Mouse (Mus musculus) kidney, adult 9 months (tissue): ENCODE data around the gene Olfr550.
"Not testable (repeated sequence)": the region's sequence is repeated elsewhere in the genome, so short reads cannot be mapped to it uniquely, and the experiment has no call there.

Source experiments
- DNase-seq: peaks from one replicate; pipeline ENCODE4 v3.0.0; 2022

Gene Olfr550

DNA sequence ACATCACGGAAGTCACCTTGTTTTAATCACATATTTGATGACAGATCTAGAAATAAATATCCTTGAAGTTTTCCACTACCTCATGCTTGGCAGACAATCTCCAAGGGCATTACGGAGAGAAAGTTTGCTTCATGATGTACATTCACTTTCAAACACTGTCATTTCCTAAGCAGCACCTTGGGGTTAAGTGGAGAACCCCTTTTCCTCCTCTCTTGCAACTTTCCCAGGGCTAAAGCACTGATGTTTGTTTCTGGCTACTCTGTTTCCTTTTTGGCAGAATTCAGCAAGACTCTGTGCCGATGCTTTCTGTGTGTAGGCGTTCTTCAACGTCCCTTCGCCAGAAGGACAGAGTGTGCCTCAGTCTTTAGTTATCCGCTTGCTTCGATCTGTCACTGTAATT lies at the start of gene Olfr550:
Gene Olfr550, plus strand, starts transcription at position 301 of the 400 bp plus-strand sequence.
- DNase-seq, result no peak

DNA sequence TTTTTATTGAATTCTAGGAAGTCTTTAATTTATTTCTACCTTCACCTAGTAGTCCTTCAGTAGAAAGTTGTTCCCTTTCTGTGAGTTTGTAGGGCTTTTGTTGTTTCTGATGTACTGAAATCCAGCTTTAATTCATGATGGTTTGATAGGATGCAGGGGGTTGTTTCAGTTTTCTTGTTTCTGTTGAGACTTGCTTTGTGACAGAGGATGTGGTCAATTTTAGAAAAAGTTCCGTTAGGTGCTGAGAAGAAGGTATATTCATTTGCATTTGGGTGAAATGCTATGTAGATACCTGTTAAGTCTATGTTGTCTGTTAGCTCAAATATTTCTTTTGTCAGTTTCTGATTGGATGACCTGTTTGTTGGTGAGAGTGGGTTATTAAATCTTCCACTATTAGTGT lies 42.2 kb upstream of the Olfr550 start:
- no peak for DNase-seq

DNA sequence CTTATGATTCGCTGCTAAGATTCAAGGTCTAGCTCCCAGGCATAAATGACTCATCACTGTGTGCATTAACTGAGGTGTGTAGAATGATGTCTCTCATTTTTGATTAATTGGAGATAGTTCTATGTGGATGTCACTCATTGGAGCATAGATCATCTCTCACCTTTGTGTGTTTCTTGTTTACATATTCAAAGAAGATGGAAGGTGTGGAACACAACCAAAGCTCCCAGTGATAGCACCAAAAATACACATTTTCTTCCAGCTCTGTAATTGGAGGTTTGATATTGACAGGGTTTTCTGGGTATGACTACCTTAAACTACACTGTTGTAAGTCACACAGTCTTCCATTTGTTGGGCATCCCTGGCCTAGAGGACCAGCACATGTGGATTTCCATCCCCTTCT lies 36.8 kb upstream of the Olfr550 start, which contains the start of gene Olfr547:
Gene Olfr547, plus strand, starts transcription at position 301 of the 400 bp plus-strand sequence.
- no peak for DNase-seq

DNA sequence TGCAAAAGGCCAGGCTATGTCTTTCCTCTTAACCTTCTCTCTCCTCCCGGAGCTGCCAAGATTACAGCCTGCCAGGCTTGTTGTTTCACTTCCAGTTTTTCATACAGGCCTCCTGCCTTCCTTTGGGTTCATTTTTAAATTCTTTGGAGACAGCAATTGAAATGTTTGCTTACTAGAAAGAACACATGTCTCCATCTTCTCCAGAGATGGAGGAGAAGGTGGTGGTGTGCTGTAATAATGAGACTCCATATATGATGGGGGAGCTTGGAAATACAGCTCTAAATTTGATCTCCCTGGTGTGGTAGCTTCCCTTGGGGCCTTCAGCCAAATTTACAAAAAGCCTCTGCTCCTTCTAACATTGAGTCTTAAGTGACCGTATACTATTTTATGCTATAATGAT lies 30.6 kb upstream of the Olfr550 start, which contains the start of gene Olfr548-ps1:
Gene Olfr548-ps1, plus strand, starts transcription at position 301 of the 400 bp plus-strand sequence.
- no peak for DNase-seq

DNA sequence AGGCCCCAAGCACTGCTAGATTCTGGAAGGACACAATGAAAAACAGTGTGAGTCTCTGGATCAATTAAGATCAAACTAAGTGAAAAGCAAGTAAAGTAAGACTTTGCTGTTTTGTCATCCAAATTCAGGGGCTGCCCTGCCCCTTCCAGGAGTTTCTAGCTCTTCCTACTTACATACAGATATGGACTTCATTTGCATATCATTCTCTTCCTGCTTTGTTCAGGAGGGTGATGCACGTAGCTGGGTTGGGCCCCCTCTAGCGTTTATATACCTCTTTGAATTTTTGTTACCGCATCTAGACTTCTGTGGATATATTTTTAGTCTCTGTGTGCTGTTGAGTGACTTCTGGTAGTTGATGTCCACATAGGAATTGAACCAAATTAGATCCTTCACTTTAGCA lies 30.0 kb upstream of the Olfr550 start:
- no peak for DNase-seq

DNA sequence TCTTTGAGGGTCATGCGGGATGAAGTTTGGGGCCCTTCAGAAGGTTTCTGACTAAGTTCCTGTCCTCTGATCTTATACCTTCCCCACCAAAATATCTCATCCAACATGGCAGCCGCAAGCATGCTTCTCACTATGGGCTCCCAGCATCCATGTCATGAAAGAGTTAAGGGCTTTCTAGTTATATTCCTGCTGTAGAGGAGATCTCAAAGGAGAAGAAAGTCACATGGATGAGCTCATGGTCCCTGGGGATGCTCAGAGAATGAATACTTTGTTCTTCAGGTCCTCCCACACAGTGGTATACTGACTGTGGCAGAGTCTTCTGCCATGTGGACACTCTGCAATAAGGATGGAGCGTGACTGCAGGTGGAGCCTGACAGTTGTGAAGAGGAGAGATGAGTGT lies 21.7 kb upstream of the Olfr550 start, which contains the start of gene Olfr549:
Gene Olfr549, plus strand, starts transcription at position 301 of the 400 bp plus-strand sequence.
- no peak for DNase-seq

DNA sequence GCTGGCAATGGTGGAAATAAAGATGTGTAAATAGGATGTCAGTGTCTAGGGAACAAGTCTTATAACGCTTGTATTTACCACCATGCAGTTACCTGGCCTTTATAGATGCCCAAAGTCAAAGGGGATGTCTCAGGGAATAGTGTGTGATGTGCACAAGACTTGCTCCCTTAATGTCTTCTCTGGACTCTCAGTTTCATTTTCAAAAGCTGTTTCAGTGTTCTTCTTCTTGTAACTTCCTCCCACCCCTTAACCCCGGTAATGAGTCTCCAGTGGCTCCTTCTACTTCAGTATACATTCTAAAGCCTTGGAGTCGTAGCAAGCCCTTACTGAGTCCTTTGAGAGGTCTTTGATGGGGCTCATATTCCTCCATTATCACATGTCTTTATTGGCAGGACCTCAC lies 18.0 kb upstream of the Olfr550 start:
- DNase-seq, result no peak

DNA sequence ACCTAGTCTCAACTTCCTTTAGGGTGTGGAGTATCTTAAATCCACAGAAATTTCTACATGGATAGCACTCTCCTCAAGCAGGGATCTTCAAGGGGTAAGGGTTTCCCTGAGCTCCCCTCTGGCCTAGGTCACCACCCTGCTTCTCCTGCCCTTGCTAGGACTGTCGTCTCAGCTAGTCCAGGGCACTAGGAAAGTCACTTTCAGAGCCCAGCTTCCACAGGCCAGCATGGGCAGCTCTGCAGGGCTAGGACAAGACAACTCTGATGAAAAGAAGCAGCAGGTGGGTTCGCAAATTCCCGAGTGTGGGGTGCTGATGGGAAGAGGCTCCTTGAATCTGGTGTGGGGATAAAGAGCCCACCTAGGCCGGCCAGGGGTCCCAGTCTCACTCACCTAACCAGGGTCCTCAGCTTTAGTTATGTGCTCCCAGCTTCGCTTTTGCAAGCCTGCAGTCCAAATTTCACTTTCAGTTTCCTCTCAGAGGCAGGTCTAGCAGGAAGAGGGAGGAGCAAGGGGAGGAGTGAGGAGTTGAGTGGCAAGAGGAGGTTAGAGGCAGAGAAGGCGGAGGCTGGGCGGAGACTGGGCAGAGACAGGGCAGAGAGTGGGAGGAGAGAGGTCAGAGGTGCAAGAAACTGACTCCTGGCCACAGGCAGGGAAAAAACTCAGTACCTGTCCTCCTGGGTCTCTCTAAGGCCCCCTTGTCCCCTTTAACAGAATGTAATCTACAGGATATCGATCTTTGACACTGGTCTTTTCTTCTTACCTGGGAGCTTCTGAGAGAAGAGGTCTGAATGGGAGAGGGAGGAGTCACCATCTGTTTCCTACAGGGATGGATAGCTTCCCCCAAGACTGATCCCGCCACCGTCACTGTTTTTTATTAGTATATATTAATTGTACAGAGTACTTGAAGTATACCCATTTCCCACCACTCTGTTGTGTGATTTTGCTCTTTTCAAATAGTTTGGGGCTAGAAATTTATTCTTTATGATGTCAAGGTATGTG lies 5.9 kb upstream of the Olfr550 start, which contains the start of gene Trim21:
Gene Trim21, minus strand, starts transcription at position 488 of the 999 bp plus-strand sequence.
- peak; percentile 96 for DNase-seq

DNA sequence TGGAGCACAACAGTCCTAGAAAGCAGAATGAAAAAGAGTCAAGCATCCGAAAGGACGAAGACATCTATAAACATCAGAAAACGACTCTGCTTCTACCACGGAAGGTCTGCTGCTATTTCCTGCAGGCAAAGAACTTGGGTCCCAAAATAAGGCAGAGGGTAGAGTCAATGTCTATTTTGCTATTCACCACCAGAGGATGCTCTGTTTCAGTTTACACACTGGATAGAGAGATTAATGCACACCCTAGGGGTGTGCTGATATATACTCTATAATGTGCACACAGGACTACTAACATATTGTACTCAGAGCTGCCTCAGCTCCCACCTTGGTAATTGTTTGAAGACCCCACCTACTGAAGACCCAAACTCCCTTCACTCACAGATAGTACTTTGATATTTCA lies 5.0 kb upstream of the Olfr550 start:
- DNase-seq, result no peak

DNA sequence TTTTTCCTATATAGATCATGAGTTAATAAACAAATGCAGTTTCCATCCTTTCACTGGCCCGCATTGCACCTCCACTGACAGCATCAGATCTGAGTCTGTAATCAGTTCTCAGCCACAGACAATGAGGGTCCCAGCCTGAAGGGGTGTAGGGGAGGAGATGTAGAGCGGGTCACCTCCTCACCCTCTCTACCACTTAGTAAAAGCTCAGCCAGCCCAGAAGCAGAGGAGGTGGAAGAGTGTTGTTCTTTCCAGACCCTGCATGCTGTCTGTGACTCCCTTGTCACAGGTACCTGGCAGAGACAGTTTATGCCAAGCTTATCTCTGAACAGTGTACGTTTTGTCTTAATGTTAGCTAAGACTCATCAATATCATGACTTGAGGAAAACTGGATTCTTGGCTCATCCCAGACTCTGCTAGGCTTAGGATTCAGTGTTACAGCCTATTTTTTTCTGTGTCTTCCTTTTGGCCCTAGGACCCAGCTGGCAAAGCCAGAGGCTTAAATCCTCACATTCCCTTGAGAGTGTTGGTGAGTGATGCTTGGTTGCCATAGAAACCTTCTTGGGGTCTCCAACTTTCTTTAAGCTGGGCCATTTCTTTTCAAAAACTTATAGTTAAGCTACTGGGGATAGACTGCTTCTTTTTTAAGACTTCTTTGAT lies 2.1 kb downstream of the Olfr550 start:
- no peak for DNase-seq

DNA sequence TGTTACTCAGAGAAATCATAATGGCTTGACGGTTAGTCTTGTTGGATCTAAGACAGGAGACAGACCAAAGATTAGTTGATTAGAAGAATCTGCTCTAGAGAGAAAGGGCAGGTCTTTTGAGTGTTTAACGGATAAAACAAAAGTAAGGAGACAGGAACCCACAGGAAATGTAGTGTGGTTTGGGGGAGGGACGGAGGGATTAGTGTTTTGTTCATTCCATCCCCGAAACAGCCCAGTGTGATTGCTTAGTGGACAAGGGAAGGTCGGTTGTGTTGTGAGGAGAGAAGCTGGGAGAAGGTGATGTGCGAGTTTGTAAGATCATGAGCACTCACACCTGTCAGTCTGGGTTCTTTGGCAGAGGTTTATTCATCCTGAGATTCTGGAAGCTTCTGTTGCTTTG lies 4.8 kb downstream of the Olfr550 start:
- DNase-seq, result no peak

DNA sequence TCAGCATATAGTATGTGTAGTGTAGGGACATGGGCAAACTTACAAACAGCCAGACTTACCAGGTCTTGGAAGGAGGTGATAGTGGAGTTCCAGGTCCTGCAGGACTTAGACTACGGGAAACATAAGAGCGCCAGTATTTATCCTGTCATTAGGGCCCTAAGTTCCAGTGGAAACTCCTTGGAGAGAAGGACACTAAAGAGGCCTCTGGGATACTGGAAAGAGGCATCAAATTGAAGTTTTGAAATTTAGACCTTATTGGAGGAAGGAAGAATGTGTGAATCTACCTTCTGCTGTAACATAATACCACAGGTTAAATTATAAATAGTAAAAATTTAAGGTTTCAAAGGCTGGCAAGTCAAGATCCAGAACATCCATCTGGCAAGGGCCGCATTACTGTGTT lies 20.5 kb downstream of the Olfr550 start, which contains the start of gene Olfr551:
Gene Olfr551, minus strand, starts transcription at position 101 of the 400 bp plus-strand sequence.
- no peak for DNase-seq

DNA sequence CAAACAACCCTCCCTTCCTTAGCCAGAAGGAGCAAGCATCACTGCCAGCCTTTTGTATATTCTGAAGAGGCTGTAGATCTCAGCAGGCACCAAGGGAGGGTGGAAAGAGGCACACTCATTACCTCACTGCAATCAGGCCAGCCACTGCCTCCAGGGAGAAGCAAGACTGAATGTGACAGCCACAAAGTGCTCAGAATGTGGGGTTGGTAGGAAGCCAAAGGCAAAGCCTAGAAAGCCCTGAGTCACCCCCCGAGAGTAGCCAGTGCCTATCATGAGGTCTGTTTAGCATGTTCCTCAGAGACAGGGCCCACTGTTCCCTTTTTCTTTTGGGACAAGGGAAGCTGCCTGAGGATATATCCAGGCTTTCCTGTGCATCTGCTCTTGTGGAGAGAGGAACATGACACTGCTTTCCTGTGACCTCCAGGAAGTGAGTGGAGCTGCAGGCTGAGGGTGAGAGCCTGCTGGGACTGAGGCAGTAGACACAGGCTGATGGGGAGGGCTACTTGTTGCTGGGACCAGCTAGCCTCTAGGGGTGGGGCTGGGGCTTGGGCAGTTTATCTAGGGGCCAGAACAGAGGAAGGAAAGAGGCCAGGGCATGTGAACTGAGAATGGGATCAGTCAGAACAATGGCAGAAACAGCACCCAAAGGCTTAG lies 26.3 kb downstream of the Olfr550 start, which contains the start of gene Olfr552:
Gene Olfr552, plus strand, starts transcription at position 393 of the 654 bp plus-strand sequence.
- DNase-seq, result no peak

DNA sequence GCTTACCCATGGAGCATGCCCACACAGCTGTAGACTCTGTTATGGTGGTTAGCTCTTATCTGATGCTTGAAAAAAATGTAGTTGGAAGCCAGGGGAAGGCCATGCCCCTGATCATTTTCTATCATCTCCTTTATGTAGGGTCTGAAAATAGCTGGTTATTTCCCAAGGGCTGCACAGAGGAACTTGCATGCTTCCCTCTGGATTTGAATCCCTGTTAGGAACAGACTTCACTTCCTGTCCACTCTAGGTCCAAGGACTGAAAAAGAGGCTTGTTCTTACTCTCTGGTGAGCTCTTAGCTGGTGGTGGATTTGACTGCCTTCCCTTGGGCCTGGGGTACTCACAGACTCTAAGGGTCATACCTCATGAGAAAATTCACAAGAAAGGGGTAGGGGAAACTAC lies 46.9 kb downstream of the Olfr550 start, which contains the start of gene Olfr553:
Gene Olfr553, minus strand, starts transcription at position 101 of the 400 bp plus-strand sequence.
- no peak for DNase-seq

DNA sequence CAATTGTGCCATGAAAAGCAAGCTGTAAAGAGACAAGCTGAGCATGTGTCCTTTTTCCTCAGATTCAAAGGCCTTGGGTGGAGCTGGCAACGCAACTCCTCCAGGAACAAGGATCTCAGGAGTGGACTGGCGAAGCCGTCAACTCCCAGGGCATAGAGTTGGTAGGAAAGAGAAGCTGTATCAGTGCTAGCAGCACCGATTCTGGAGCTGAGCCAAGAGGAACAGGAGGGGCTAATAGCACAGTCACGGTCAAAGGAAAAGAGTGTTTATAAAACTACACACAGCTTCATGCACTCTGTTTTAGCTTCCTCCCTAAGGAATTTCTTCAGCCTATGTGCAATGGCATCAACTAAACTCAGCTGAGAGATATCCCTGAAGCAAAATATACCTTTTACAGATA lies 48.4 kb downstream of the Olfr550 start:
- no peak for DNase-seq

DNA sequence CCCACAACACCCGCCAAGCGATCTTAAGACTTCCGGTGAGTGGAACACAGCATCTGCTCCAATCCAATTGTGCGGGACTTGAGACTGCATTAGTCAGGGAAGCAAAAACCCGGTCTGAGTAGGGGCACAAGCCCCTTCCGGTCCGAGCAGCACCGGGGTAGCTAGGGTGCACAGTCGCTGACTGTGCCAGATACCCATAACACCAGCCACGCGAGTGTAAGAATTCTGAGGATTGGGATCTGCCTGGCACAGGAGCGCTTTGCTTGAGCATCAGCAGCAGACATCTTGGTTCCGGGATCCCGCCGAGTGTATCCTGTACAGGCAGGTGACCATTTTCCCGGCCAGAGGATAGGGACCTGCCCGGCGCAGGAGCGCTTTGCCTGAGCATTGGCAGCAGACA lies 49.1 kb downstream of the Olfr550 start:
- DNase-seq, result not testable (repeated sequence)
